Mouse (Mus musculus) thymus, adult 2 months (tissue): Measurements from ENCODE around the gene Shisa6. TPM values are rescaled to one million over a fixed set of nuclear protein-coding genes. Genes with fewer than 3 reads are reported as not detected.

Source experiments
- DNase-seq: peaks from one replicate; pipeline ENCODE4 v3.0.0; 2021
- H3K27ac ChIP-seq: fragments of 200-500 bp; 2 replicates; pipeline ENCODE4 v1.5.1; 2012; ENCODE audit warnings: low read length, control low read depth; ENCODE audit not compliant: control insufficient read depth, insufficient read depth
- H3K27me3 ChIP-seq: fragments of 200-500 bp; 2 replicates; pipeline ENCODE4 v1.6.1; 2012; ENCODE audit warnings: mild to moderate bottlenecking, low read length, moderate library complexity, mixed read lengths; ENCODE audit not compliant: control insufficient read depth, insufficient read depth
- H3K36me3 ChIP-seq: fragments of 200-500 bp; 2 replicates; pipeline ENCODE4 v1.6.1; 2012; ENCODE audit warnings: mild to moderate bottlenecking, low read length, moderate library complexity; ENCODE audit not compliant: control insufficient read depth, insufficient read depth
- H3K4me1 ChIP-seq: fragments of 200-500 bp; replicated peaks from 2 replicates; pipeline ENCODE4 v1.6.1; 2012; ENCODE audit warnings: low read length; ENCODE audit not compliant: control insufficient read depth, insufficient read depth
- H3K4me3 ChIP-seq: fragments of 200-500 bp; 2 replicates; pipeline ENCODE4 v1.5.1; 2012; ENCODE audit warnings: mild to moderate bottlenecking, low read length, control low read depth, moderate library complexity; ENCODE audit not compliant: control insufficient read depth, insufficient read depth
- CTCF ChIP-seq: fragments of 200-500 bp; IDR thresholded peaks from 2 replicates; pipeline ENCODE4 v1.5.1; 2012; ENCODE audit warnings: mild to moderate bottlenecking, control low read depth, low read length, moderate library complexity, borderline replicate concordance; ENCODE audit not compliant: control insufficient read depth, poor library complexity, insufficient read depth; ENCODE audit errors: extremely low read depth
- POLR2A ChIP-seq: fragments of 200-500 bp; IDR thresholded peaks from 2 replicates; pipeline ENCODE4 v1.6.1; 2012; ENCODE audit warnings: mild to moderate bottlenecking, low read length, control low read depth, moderate library complexity; ENCODE audit not compliant: control insufficient read depth, poor library complexity, insufficient read depth; ENCODE audit errors: extremely low read depth
- WGBS: fragments of 180-500 bp; shearing (Covaris S2); methylation state at CpG from one replicate; pipeline ENCODE4 v1.1.7; 2018; 5-methylcytosine and 5-hydroxymethylcytosine counted together
- polyA plus RNA-seq: library from polyadenylated mRNA; depleted of rRNA; stranded (reverse); fragments of >200 nt; gene quantifications from 2 replicates; pipeline ENCODE4 v1.2.3, GENCODE M21; 2012

Gene Shisa6
- polyA plus RNA-seq, 1 experiment = 1.8 TPM

- H3K27ac ChIP-seq = no peak overlapping the region
- no peaks in the 10 kb centered on the region for H3K4me1 ChIP-seq
- H3K4me3 ChIP-seq = no peak overlapping the region
- no peak for DNase-seq
- no peaks in the 10 kb centered on the region for H3K36me3 ChIP-seq
- TF ChIP-seq POLR2A = no peak
- no peak for TF ChIP-seq CTCF
- 83% methylated on average over 7 of the region's 7 CpGs for WGBS
- H3K27me3 ChIP-seq = no peaks in the 10 kb centered on the region
Observed at GRCm38 (mm10) chr11:66400036-66400435, 125.7 kb downstream of the Shisa6 start.

GRCm38 (mm10) chr11:66387561-66387960, 138.2 kb downstream of the Shisa6 start:
- Histone ChIP-seq H3K4me3 (no peak overlapping the region), H3K27ac (no peak overlapping the region), H3K36me3 (no peaks in the 10 kb centered on the region), H3K4me1 (no peaks in the 10 kb centered on the region), H3K27me3 (no peaks in the 10 kb centered on the region)
- TF ChIP-seq POLR2A (no peak), CTCF (no peak)
- 78% methylated on average over 3 of the region's 3 CpGs for WGBS
- no peak for DNase-seq

- no peak for TF ChIP-seq CTCF
- TF ChIP-seq POLR2A = no peak
- Histone ChIP-seq H3K27me3 (no peaks in the 10 kb centered on the region), H3K4me3 (no peak overlapping the region), H3K4me1 (no peaks in the 10 kb centered on the region), H3K27ac (no peak overlapping the region), H3K36me3 (no peaks in the 10 kb centered on the region)
- DNase-seq = no peak
- 80% methylated on average over 3 of the region's 3 CpGs for WGBS
Observed at GRCm38 (mm10) chr11:66371796-66372195, 154.0 kb downstream of the Shisa6 start.

GRCm38 (mm10) chr11:66369764-66370163, 156.0 kb downstream of the Shisa6 start:
- Histone ChIP-seq H3K27ac (no peak overlapping the region), H3K4me1 (no peaks in the 10 kb centered on the region), H3K36me3 (no peaks in the 10 kb centered on the region), H3K4me3 (no peak overlapping the region), H3K27me3 (no peaks in the 10 kb centered on the region)
- no peak for TF ChIP-seq CTCF
- TF ChIP-seq POLR2A = no peak
- no peak for DNase-seq
- 93% methylated on average over 4 of the region's 4 CpGs for WGBS

DNA sequence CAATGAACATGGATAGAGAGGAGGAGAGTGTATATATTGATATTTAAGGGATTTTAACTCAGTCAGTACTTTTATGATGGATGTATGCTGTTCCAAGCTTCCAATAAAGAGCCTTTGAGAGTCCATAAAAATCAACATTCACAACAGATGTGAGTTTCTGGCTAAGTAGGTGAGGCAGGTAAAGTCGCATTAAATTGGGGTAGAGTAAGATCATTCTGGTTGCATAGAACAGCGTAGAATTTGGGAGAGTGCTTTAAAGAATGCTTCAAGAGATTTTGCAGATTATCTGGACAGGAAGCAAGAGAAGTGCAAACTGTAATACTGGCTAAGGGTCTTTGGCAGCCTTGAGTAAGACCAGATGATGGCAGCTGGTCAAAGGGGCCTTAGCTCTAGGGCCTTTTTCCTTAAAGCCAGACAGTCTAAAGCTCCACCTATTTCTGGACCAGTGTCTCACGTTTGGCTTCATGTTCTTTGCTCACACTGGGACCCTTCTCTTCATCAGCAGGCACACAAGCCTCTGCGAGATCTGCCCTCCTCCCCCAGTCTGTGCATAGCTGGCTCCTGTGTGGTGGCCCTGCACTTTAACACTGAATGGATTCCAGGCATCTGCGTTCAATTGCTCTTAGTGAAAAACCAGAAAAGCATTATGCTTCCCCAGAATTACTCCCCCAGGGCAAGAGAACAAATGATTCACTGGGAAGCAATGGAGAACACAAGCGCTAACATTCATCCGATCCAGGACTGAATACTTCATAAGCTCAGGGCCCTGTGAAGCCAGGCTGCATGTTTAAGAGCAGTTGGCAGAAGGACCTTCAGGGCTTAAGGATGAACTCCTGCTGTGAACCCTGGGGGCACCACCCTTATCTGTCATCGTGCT, 158.7 kb downstream of the Shisa6 start:
- Histone ChIP-seq H3K27me3 (no peaks in the 10 kb centered on the region), H3K36me3 (no peaks in the 10 kb centered on the region), H3K4me3 (no peak overlapping the region), H3K27ac (no peak overlapping the region), H3K4me1 (no peaks in the 10 kb centered on the region)
- TF ChIP-seq POLR2A (no peak), CTCF (no peak)
- DNase-seq = no peak
- WGBS = 78% methylated on average over 8 of the region's 8 CpGs

GRCm38 (mm10) chr11:66359811-66360210, 166.0 kb downstream of the Shisa6 start:
- WGBS = 89% methylated on average over 1 of the region's 1 CpGs
- DNase-seq = no peak
- H3K27ac ChIP-seq = no peak overlapping the region
- H3K27me3 ChIP-seq = no peaks in the 10 kb centered on the region
- TF ChIP-seq CTCF = no peak
- no peak for TF ChIP-seq POLR2A
- H3K4me1 ChIP-seq = no peaks in the 10 kb centered on the region
- no peak overlapping the region for H3K4me3 ChIP-seq
- H3K36me3 ChIP-seq = no peaks in the 10 kb centered on the region
